Mouse (Mus musculus): Measurements from ENCODE around the gene Dnah17. TPM values are rescaled to one million over a fixed set of nuclear protein-coding genes. Genes with fewer than 3 reads are reported as not detected.

Gene Dnah17
- total RNA-seq, 1 experiment, result 0.40 TPM

GRCm38 (mm10) chr11:117989241-117989640 is 141.2 kb downstream of the Dnah17 start:
- no peak overlapping the region for H3K4me3 ChIP-seq (ENCODE audit: insufficient read depth in 1 of 2, low read depth in 1 of 2, low read length in 2 of 2, poor library complexity in 1 of 2, severe bottlenecking in 1 of 2)
- DNase-seq (ENCODE audit: low read depth, low spot score), result no peak
- H3K9me3 ChIP-seq (ENCODE audit: control insufficient read depth, insufficient read depth, low read depth, low read length), result no peaks in the 10 kb centered on the region
- H3K36me3 ChIP-seq (ENCODE audit: control insufficient read depth, insufficient read depth, low read length, poor library complexity, severe bottlenecking), result no peaks in the 10 kb centered on the region
- no peak overlapping the region for H3K9ac ChIP-seq (ENCODE audit: insufficient read depth, low read depth, low read length, poor library complexity, severe bottlenecking)
- H3K27ac ChIP-seq (ENCODE audit: insufficient read depth, low read depth, low read length, poor library complexity, severe bottlenecking), result no peak overlapping the region
- peaks cover 13 to 32% of the 10 kb centered on the region in 2 experiments for H3K4me1 ChIP-seq (ENCODE audit: control insufficient read depth in 2 of 2, insufficient read depth in 2 of 2, low read length in 2 of 2, poor library complexity in 1 of 2)
- in situ Hi-C loops (cut with MboI; ENCODE audit: low sequenced_read_pairs in 2 of 2, unreplicated experiment in 2 of 2), result no loop called here
- no peak for TF ChIP-seq MAFK (IDR thresholded peaks at IDR 0.05; ENCODE audit: insufficient read depth, low read depth, low read length)
- no peak for TF ChIP-seq CHD2 (IDR thresholded peaks at IDR 0.05; ENCODE audit: low read depth, low read length)
- no peak for TF ChIP-seq ZNF384 (IDR thresholded peaks at IDR 0.05; ENCODE audit: low read depth, low read length)
- TF ChIP-seq ZC3H11A (IDR thresholded peaks at IDR 0.05; ENCODE audit: borderline replicate concordance, low read depth, low read length), result no peak
- no peak for TF ChIP-seq HCFC1 (IDR thresholded peaks at IDR 0.05; ENCODE audit: borderline replicate concordance, insufficient read depth, low read length)

- no peaks in the 10 kb centered on the region for H3K36me3 ChIP-seq (ENCODE audit: control insufficient read depth, insufficient read depth, low read length, poor library complexity, severe bottlenecking)
- in situ Hi-C loops (cut with MboI; ENCODE audit: low sequenced_read_pairs in 2 of 2, unreplicated experiment in 2 of 2), result no loop called here
- no peak for DNase-seq (ENCODE audit: low read depth, low spot score)
- TF ChIP-seq MAFK (IDR thresholded peaks at IDR 0.05; ENCODE audit: insufficient read depth, low read depth, low read length), result no peak
- TF ChIP-seq ZC3H11A (IDR thresholded peaks at IDR 0.05; ENCODE audit: borderline replicate concordance, low read depth, low read length), result no peak
- no peak for TF ChIP-seq HCFC1 (IDR thresholded peaks at IDR 0.05; ENCODE audit: borderline replicate concordance, insufficient read depth, low read length)
- TF ChIP-seq CHD2 (IDR thresholded peaks at IDR 0.05; ENCODE audit: low read depth, low read length), result no peak
- TF ChIP-seq ZNF384 (IDR thresholded peaks at IDR 0.05; ENCODE audit: low read depth, low read length), result no peak
- H3K4me3 ChIP-seq (ENCODE audit: insufficient read depth in 1 of 2, low read depth in 1 of 2, low read length in 2 of 2, poor library complexity in 1 of 2, severe bottlenecking in 1 of 2), result peak overlapping the region; percentile 86 to 95
- H3K9me3 ChIP-seq (ENCODE audit: control insufficient read depth, insufficient read depth, low read depth, low read length), result no peaks in the 10 kb centered on the region
- peaks cover 8 to 33% of the 10 kb centered on the region in 2 experiments for H3K4me1 ChIP-seq (ENCODE audit: control insufficient read depth in 2 of 2, insufficient read depth in 2 of 2, low read length in 2 of 2, poor library complexity in 1 of 2)
- H3K27ac ChIP-seq (ENCODE audit: insufficient read depth, low read depth, low read length, poor library complexity, severe bottlenecking), result no peak overlapping the region
- H3K9ac ChIP-seq (ENCODE audit: insufficient read depth, low read depth, low read length, poor library complexity, severe bottlenecking), result peak overlapping the region; percentile 82; the same call in 1 of the 2 replicates
These were observed 142.5 kb downstream of the Dnah17 start for GRCm38 (mm10) chr11:117987968-117988367.

GRCm38 (mm10) chr11:117987032-117987451 is 143.4 kb downstream of the Dnah17 start:
- peaks cover 6 to 33% of the 10 kb centered on the region in 2 experiments for H3K4me1 ChIP-seq (ENCODE audit: control insufficient read depth in 2 of 2, insufficient read depth in 2 of 2, low read length in 2 of 2, poor library complexity in 1 of 2)
- H3K36me3 ChIP-seq (ENCODE audit: control insufficient read depth, insufficient read depth, low read length, poor library complexity, severe bottlenecking), result no peaks in the 10 kb centered on the region
- H3K27ac ChIP-seq (ENCODE audit: insufficient read depth, low read depth, low read length, poor library complexity, severe bottlenecking), result peak overlapping the region; percentile 8
- in situ Hi-C loops (cut with MboI; ENCODE audit: low sequenced_read_pairs in 2 of 2, unreplicated experiment in 2 of 2), result no loop called here
- DNase-seq (ENCODE audit: low read depth, low spot score), result no peak
- peak overlapping the region; percentile 82 for H3K9ac ChIP-seq (ENCODE audit: insufficient read depth, low read depth, low read length, poor library complexity, severe bottlenecking)
- H3K4me3 ChIP-seq (ENCODE audit: insufficient read depth in 1 of 2, low read depth in 1 of 2, low read length in 2 of 2, poor library complexity in 1 of 2, severe bottlenecking in 1 of 2), result peak overlapping the region; percentile 86 to 95
- H3K9me3 ChIP-seq (ENCODE audit: control insufficient read depth, insufficient read depth, low read depth, low read length), result no peaks in the 10 kb centered on the region
- TF ChIP-seq ZNF384 (IDR thresholded peaks at IDR 0.05; ENCODE audit: low read depth, low read length) (no peak), ZC3H11A (IDR thresholded peaks at IDR 0.05; ENCODE audit: borderline replicate concordance, low read depth, low read length) (no peak), MAFK (IDR thresholded peaks at IDR 0.05; ENCODE audit: insufficient read depth, low read depth, low read length) (no peak), CHD2 (IDR thresholded peaks at IDR 0.05; ENCODE audit: low read depth, low read length) (no peak), HCFC1 (IDR thresholded peaks at IDR 0.05; ENCODE audit: borderline replicate concordance, insufficient read depth, low read length) (no peak)

GRCm38 (mm10) chr11:117986126-117987031 is 144.1 kb downstream of the Dnah17 start, which contains the start of gene Pgs1:
Gene Pgs1, plus strand, starts transcription at chr11:117986292.
- peak; percentile 71 for TF ChIP-seq ZNF384 (IDR thresholded peaks at IDR 0.05; ENCODE audit: low read depth, low read length)
- TF ChIP-seq HCFC1 (IDR thresholded peaks at IDR 0.05; ENCODE audit: borderline replicate concordance, insufficient read depth, low read length), result peak; percentile 82
- no peak for TF ChIP-seq ZC3H11A (IDR thresholded peaks at IDR 0.05; ENCODE audit: borderline replicate concordance, low read depth, low read length)
- H3K4me3 ChIP-seq (ENCODE audit: insufficient read depth in 1 of 2, low read depth in 1 of 2, low read length in 2 of 2, poor library complexity in 1 of 2, severe bottlenecking in 1 of 2), result peak within 1 kb of the TSS; percentile 86 to 95
- in situ Hi-C loops (cut with MboI; ENCODE audit: low sequenced_read_pairs in 2 of 2, unreplicated experiment in 2 of 2), result no loop called here
- H3K9me3 ChIP-seq (ENCODE audit: control insufficient read depth, insufficient read depth, low read depth, low read length), result no peaks in the 10 kb centered on the region
- peak within 1 kb of the TSS; percentile 8 for H3K27ac ChIP-seq (ENCODE audit: insufficient read depth, low read depth, low read length, poor library complexity, severe bottlenecking)
- no peaks in the 10 kb centered on the region for H3K36me3 ChIP-seq (ENCODE audit: control insufficient read depth, insufficient read depth, low read length, poor library complexity, severe bottlenecking)
- no peak for DNase-seq (ENCODE audit: low read depth, low spot score)
- peak within 1 kb of the TSS; percentile 82 for H3K9ac ChIP-seq (ENCODE audit: insufficient read depth, low read depth, low read length, poor library complexity, severe bottlenecking)
- H3K4me1 ChIP-seq (ENCODE audit: control insufficient read depth in 2 of 2, insufficient read depth in 2 of 2, low read length in 2 of 2, poor library complexity in 1 of 2), result peaks cover 6 to 28% of the 10 kb centered on the region in 2 experiments

All from ES-E14 (cell line).